Mouse (Mus musculus) limb, embryonic 10.5 days (tissue): ENCODE results near the gene Gm47791. TPM values are rescaled to one million over a fixed set of nuclear protein-coding genes. Genes with fewer than 3 reads are reported as not detected.

Experiments used
- DNase-seq: peaks from one replicate; pipeline ENCODE4 v3.0.0-alpha.2; 2017; ENCODE audit warnings: low spot score
- H3K27ac ChIP-seq: fragments of 300-500 bp; sonication (generic); 2 replicates; pipeline ENCODE4 v1.5.1; 2016; ENCODE audit warnings: mild to moderate bottlenecking
- H3K27me3 ChIP-seq: fragments of 300-500 bp; sonication (generic); 2 replicates; pipeline ENCODE4 v1.6.1; 2016; ENCODE audit warnings: low read depth, mild to moderate bottlenecking; ENCODE audit not compliant: poor library complexity, severe bottlenecking
- H3K36me3 ChIP-seq: fragments of 300-500 bp; sonication (generic); 2 replicates; pipeline ENCODE4 v1.6.1; 2016; ENCODE audit warnings: mild to moderate bottlenecking, moderate library complexity
- H3K4me1 ChIP-seq: fragments of 300-500 bp; sonication (generic); 2 replicates; pipeline ENCODE4 v1.6.1; 2016
- H3K4me3 ChIP-seq: fragments of 300-500 bp; sonication (generic); 2 replicates; pipeline ENCODE4 v1.5.1; 2016; ENCODE audit warnings: mild to moderate bottlenecking, moderate library complexity
- H3K9me3 ChIP-seq: fragments of 300-500 bp; sonication (generic); replicated peaks from 2 replicates; pipeline ENCODE4 v1.6.1; 2016; ENCODE audit warnings: mild to moderate bottlenecking
- WGBS: fragments of 180-500 bp; shearing (Covaris S2); methylation state at CpG from one replicate; pipeline ENCODE4 v1.1.7; 2016; 5-methylcytosine and 5-hydroxymethylcytosine counted together
- polyA plus RNA-seq: library from polyadenylated mRNA; unstranded; fragments of >200 nt; fragmentation: Nextera tagmentation; extraction: Ambion mirVana; gene quantifications from 2 replicates; pipeline ENCODE4 v1.2.1, GENCODE M21; 2016

The Gm47791 gene
- polyA plus RNA-seq, 1 experiment from 2014 or later: not detected

DNA sequence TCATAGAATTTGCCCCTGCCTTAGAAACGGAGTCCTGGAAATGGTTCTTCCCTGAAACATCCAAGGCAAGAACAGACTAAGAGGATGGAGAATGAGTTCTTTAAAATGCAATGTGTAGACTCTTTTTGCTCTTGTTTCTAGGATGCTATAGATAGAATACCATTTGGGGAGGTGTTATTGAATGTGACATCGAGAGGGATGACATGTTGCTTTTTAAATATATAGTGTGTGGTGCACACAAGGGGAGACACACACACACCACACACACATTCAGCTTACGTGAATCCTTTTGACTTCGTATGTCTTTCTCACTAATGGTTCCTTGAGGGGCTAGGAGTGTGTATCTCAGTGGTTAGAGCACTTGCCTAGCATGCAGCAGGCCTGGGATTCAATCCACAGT, 4.2 kb upstream of the Gm47791 start:
- Histone ChIP-seq H3K4me3 (no peak overlapping the region), H3K27ac (no peak overlapping the region), H3K36me3 (no peaks in the 10 kb centered on the region), H3K4me1 (no peaks in the 10 kb centered on the region), H3K9me3 (no peaks in the 10 kb centered on the region), H3K27me3 (no peaks in the 10 kb centered on the region)
- WGBS: 93% methylated on average over 4 of the region's 4 CpGs
- no peak for DNase-seq

DNA sequence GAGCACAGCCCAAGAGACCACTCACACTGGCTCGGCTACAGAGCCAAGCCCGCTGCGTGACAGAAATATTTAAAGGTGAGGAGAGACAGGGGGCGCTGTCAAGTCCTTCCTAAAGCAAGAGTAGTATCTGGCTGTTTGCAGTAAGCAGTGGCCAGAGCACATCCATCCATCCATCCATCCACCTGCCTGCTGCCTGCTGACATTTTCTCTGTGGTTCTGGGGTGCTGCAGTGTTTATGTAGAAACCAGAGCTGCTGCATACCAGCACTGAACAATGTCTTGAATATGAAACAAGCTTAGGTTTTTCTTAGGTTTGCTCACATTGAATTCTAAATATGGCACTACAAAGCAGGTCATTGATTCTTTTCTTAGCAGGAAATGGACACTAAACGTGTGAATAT, 2.2 kb upstream of the Gm47791 start:
- WGBS: 70% methylated on average over 5 of the region's 5 CpGs
- H3K36me3 ChIP-seq: no peaks in the 10 kb centered on the region
- no peaks in the 10 kb centered on the region for H3K4me1 ChIP-seq
- DNase-seq: no peak
- no peaks in the 10 kb centered on the region for H3K27me3 ChIP-seq
- no peak overlapping the region for H3K27ac ChIP-seq
- no peak overlapping the region for H3K4me3 ChIP-seq
- H3K9me3 ChIP-seq: no peaks in the 10 kb centered on the region

DNA sequence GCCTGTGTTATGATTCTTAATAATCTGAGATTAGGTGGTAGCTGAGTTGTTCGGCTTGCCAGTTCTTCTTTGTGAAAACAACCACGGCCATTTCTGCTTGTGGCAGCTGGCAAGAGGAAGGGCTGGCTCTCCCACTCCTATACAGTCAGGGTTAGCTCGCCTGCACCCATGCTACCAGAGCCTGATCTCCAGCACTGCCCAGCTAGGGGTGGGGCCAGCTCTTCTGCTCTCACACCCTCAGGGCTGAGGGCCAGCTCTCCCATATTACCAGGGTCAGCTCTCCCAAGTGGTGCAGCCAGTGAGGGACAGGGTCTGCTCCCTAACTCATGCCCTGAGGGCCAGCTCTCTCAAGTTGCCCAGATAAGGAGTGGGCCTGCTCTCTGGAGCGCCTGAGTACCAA, 1.4 kb upstream of the Gm47791 start:
- Histone ChIP-seq H3K36me3 (no peaks in the 10 kb centered on the region), H3K4me1 (no peaks in the 10 kb centered on the region), H3K4me3 (no peak overlapping the region), H3K27ac (no peak overlapping the region), H3K27me3 (no peaks in the 10 kb centered on the region), H3K9me3 (no peaks in the 10 kb centered on the region)
- DNase-seq: no peak
- 85% methylated on average over 4 of the region's 4 CpGs for WGBS

DNA sequence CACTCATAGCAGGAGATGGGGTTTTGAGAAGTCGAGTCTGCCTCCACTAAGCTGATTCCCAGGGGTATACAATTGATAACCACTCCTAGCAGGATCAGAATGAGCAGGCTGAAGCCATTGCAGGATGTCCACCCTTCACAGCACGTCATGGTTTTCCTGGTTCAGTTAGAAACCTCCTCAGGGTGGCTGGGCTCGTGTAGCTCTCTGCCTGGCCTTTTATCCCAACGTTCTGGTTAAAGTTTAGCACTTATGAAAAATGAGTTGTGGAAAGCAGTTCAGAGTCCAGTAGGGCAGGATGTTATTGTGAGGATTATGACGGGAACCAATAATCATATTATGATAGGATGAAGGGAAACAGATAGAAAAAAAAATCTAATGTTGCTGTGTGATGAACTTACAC, 2.8 kb downstream of the Gm47791 start, which contains the start of gene Tm4sf20:
Tm4sf20 (minus strand) TSS at position 193 of the 400 bp plus-strand sequence.
- WGBS: 79% methylated on average over 5 of the region's 5 CpGs
- no peak within 1 kb of the TSS for H3K4me3 ChIP-seq
- no peaks in the 10 kb centered on the region for H3K36me3 ChIP-seq
- no peaks in the 10 kb centered on the region for H3K4me1 ChIP-seq
- H3K27me3 ChIP-seq: no peaks in the 10 kb centered on the region
- no peaks in the 10 kb centered on the region for H3K9me3 ChIP-seq
- H3K27ac ChIP-seq: no peak within 1 kb of the TSS
- no peak for DNase-seq

DNA sequence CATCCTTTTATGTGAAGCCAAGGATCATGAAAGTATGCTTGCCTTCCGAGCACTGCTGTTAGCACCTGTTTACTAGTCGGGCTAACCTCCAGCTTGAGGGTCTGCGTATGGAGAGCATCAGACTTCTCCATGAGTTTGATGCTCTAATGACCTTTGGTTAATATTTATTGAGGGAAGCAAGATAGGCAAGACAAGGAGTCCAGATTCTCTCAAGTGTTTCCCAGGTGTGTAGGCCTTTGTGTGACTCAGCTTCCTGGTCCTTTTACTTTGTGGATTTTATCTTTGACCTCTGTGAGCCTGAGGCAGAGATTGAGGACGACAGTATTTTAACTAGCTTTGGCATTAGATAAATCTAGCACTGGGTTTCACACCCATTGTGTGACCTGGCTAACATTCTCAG, 4.4 kb downstream of the Gm47791 start:
- H3K36me3 ChIP-seq: peaks cover 8% of the 10 kb centered on the region
- no peak for DNase-seq
- WGBS: 81% methylated on average over 4 of the region's 4 CpGs
- no peaks in the 10 kb centered on the region for H3K27me3 ChIP-seq
- no peaks in the 10 kb centered on the region for H3K4me1 ChIP-seq
- H3K9me3 ChIP-seq: no peaks in the 10 kb centered on the region
- H3K4me3 ChIP-seq: no peak overlapping the region
- no peak overlapping the region for H3K27ac ChIP-seq

DNA sequence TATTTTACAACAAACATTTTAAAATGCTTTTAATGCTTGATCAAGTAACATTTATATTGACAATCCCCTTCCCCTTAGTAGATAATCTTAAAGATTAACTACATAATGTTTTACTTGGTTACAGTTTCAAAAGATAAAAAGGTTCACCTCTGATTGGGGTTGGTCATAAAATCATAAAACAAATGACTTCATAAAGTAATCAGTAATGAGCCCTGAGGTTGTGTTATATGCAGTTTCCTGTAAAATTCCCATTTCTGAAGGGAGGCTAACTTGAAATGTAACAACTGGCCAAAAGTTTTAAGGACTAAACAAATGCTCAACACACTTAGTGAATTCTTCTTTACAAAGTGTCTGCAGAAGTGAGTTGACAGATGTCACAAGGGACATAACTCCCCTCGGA, 4.8 kb downstream of the Gm47791 start:
- WGBS: 78% methylated on average over 1 of the region's 1 CpGs
- Histone ChIP-seq H3K4me1 (no peaks in the 10 kb centered on the region), H3K4me3 (no peak overlapping the region), H3K36me3 (peaks cover 10% of the 10 kb centered on the region), H3K27ac (no peak overlapping the region), H3K27me3 (no peaks in the 10 kb centered on the region), H3K9me3 (no peaks in the 10 kb centered on the region)
- no peak for DNase-seq

DNA sequence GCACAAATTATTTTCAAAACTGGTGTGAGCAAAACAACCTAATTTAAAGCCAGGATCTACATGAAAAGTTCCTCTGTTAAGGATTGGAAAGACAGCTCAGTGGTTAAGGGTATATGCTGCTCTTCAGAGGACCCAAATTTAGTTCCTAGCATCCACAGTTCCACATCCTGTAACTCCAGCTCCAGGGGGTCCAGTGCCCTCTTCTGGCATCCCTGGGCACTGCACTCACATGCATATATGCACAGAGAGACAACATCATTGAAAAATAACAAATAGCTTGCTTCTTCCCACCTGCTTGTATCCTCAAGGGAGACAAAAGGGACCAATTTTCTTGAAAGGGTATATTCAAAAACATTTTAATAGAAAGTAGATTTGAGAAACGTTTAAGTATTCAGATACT, 8.8 kb downstream of the Gm47791 start:
- 62% methylated on average over 1 of the region's 1 CpGs for WGBS
- DNase-seq: no peak

DNA sequence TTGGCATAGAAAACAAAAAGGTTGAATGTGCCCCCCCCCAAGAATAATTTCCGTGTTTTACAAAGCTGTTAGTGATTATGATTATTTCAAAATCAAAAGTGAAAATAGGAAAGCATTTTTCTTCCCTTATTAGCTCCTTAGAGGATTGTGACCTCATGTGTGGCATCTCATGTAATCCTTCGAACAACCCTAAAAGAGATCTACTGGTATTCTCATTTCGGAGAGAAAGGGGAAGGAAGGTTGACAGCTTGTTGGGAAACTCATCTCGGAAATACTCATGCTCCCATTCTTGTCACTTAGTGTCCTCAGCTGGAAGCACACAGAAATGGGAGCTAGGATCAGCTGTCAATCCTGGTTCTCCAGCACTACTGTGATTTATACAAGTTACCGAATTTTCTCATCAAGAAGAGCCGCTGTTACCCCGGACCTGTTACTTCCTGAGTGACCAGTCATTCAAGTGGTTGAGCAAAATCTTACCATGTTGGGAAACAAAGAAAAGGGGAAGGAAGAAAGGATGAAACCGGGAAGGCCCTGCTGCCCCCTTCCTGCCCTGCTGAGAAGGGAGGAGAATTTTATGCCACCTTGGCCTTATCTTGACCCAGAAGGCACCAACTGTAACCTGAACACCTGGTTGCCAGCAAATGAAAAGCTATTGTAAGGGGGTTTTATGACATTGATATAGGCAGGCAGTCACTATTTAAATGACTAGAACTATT, 9.4 kb downstream of the Gm47791 start:
- Histone ChIP-seq H3K4me1 (no peaks in the 10 kb centered on the region), H3K27me3 (no peaks in the 10 kb centered on the region), H3K36me3 (peaks cover 17% of the 10 kb centered on the region), H3K4me3 (no peak overlapping the region), H3K27ac (no peak overlapping the region), H3K9me3 (no peaks in the 10 kb centered on the region)
- 91% methylated on average over 8 of the region's 8 CpGs for WGBS
- DNase-seq: no peak

More for the DNA sequence above, 8.8 kb downstream of the Gm47791 start:
- Histone ChIP-seq H3K4me3 (no peak overlapping the region), H3K36me3 (peaks cover 17% of the 10 kb centered on the region), H3K27me3 (no peaks in the 10 kb centered on the region), H3K9me3 (no peaks in the 10 kb centered on the region), H3K27ac (no peak overlapping the region), H3K4me1 (no peaks in the 10 kb centered on the region)

DNA sequence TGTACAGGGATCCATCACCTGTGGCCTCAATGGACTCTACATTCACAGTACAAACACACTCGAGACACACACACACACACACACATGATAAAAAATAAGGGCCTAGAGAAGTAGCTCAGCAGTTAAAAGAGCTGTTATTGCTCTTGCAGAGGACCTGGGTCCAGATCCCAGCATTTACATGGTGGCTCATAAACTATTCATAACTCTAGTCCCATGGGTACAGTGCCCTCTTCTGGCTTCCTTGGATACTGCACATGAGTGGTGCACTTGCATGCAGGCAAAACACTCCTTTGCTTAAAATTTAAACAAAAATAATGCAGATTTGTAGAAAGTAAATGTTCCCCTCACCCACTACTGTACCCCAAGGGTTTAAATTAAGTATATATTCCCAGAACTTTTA, 11.5 kb downstream of the Gm47791 start:
- Histone ChIP-seq H3K27ac (no peak overlapping the region), H3K27me3 (no peaks in the 10 kb centered on the region), H3K4me1 (no peaks in the 10 kb centered on the region), H3K36me3 (peaks cover 36% of the 10 kb centered on the region), H3K9me3 (no peaks in the 10 kb centered on the region), H3K4me3 (no peak overlapping the region)
- DNase-seq: no peak
- 95% methylated on average over 1 of the region's 1 CpGs for WGBS

DNA sequence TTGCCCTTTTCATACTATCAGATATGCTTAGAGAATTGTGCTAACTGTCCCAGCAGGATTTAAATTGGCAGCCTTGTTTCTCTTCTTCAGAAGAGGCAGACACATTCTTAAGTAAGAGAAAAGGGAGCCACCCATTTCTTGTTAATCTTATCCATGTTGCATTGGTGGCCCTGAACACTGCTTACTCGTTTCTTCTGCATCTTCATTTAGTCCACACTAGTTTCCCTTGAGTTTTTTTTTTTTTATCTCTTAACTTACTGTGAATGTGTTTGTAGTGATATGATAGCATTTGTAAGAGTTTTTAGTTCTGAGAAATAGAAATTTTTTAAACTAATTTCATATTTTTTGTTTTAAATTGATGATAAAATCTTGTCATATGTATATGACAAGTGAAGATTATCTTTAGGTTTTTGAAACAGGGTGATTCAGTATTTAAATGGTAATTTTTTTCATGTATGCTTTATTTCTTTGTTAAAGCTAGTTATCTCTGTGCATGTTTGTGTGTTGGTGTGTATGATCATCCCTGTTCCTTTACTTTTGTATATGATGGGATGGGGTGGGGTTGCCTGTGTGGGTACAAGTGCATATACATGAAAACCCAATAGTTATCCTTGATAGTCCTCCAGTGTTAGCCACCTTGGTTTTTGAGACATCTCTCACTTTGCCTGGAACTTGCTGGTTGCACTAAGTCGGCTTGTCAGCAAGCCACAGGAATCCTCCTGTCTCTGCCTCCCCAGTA, 23.2 kb downstream of the Gm47791 start:
- no peaks in the 10 kb centered on the region for H3K27me3 ChIP-seq
- H3K9me3 ChIP-seq: no peaks in the 10 kb centered on the region
- no peak overlapping the region for H3K4me3 ChIP-seq
- H3K27ac ChIP-seq: no peak overlapping the region
- peaks cover 48% of the 10 kb centered on the region for H3K36me3 ChIP-seq
- 91% methylated on average over 2 of the region's 2 CpGs for WGBS
- DNase-seq: no peak
- H3K4me1 ChIP-seq: no peaks in the 10 kb centered on the region; the same call in 1 of the 2 replicates

DNA sequence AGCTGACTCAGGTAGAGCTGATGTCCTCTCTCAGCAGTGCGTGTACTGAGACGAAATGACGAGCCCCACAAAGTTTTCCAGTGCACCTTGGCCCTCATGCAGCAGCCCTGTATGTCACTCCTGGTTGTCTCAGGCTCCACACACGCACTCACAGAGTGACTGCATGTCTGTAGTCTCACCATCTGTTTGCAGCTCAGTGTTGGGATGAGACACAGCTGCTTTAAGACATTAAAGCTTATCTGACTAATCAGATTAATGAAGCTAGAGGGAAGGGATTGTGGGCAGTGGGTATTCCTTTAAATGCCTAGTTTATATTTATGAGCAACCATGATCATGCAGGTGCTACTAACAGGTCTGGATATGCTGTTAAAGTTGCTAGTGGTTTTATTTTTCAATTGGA, 24.6 kb downstream of the Gm47791 start:
- H3K9me3 ChIP-seq: no peaks in the 10 kb centered on the region
- no peak for DNase-seq
- 81% methylated on average over 4 of the region's 4 CpGs for WGBS
- H3K27ac ChIP-seq: no peak overlapping the region
- H3K36me3 ChIP-seq: peaks cover 47% of the 10 kb centered on the region
- no peaks in the 10 kb centered on the region for H3K27me3 ChIP-seq
- no peaks in the 10 kb centered on the region; the same call in 1 of the 2 replicates for H3K4me1 ChIP-seq
- H3K4me3 ChIP-seq: no peak overlapping the region

DNA sequence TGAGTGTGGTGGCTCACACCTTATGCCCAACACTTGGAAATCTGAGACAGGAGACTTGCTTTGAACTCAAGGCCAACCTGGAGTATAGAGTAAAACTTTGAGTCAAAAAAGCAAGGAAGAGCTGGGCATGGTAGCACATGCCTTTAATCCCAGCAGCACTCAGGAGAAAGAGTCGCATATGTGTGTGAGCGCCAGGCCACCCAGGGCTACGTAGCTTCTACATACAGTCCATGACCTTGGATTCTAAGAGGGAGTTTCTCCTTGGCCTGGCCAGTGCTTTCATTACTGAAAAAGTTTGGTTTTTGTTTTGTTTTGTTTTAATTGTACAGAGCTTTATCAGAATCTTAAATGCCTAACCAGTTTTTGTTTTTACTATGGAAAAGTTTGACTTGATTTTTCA, 27.1 kb downstream of the Gm47791 start:
- H3K9me3 ChIP-seq: no peaks in the 10 kb centered on the region
- H3K4me1 ChIP-seq: no peaks in the 10 kb centered on the region; the same call in 1 of the 2 replicates
- H3K4me3 ChIP-seq: no peak overlapping the region
- WGBS: 97% methylated on average over 3 of the region's 3 CpGs
- no peaks in the 10 kb centered on the region for H3K27me3 ChIP-seq
- H3K36me3 ChIP-seq: peaks cover 42% of the 10 kb centered on the region
- no peak overlapping the region for H3K27ac ChIP-seq
- no peak for DNase-seq

DNA sequence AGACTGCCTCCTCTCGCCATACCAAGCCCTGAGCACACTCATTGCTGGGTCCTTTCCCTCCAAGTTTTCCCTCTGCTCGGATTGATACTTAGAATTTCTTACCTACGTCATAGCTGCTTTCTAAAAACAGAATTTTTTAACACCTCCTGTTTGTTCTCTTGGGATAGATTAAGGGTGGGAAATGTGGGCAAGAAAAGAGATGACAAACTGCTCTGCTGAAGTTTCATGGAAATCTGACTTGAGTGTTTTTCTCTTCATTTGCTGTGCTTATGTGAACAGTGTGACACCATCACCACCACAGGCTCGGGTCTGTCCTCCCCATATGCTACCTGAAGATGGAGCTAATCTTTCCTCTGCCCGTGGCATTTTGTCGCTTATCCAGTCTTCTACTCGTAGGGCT, 29.5 kb downstream of the Gm47791 start:
- DNase-seq: no peak
- Histone ChIP-seq H3K4me3 (no peak overlapping the region), H3K9me3 (no peaks in the 10 kb centered on the region), H3K36me3 (peaks cover 52% of the 10 kb centered on the region), H3K27me3 (no peaks in the 10 kb centered on the region), H3K27ac (no peak overlapping the region), H3K4me1 (no peaks in the 10 kb centered on the region; the same call in 1 of the 2 replicates)
- WGBS: 87% methylated on average over 7 of the region's 7 CpGs
